Mouse (Mus musculus) lung, postnatal 25 days (tissue): ENCODE results near the gene Grip2.

Experiments
- DNase-seq: peaks from one replicate; pipeline ENCODE4 v3.0.0; 2022; ENCODE audit warnings: low spot score

The Grip2 gene

DNA sequence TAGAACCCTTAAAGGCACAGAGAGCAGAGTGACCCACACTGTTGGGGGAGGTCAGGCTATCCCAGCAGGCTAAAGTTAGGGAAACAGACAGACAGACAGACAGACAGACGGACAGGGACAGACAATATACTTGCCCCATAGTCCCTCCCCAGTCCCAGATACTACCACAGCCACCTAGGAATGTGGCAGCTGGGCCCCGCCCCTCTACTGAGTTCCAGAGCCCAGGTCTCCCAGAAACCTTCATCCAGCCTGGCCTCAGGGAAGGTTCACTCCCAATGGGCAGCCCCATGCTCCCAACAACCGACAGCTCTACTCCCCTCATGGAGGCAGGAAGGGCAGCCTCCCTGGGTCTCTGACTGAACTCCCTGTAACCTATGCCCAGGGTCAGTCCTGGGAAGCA is 31.4 kb downstream of the Grip2 start:
- DNase-seq, result no peak

DNA sequence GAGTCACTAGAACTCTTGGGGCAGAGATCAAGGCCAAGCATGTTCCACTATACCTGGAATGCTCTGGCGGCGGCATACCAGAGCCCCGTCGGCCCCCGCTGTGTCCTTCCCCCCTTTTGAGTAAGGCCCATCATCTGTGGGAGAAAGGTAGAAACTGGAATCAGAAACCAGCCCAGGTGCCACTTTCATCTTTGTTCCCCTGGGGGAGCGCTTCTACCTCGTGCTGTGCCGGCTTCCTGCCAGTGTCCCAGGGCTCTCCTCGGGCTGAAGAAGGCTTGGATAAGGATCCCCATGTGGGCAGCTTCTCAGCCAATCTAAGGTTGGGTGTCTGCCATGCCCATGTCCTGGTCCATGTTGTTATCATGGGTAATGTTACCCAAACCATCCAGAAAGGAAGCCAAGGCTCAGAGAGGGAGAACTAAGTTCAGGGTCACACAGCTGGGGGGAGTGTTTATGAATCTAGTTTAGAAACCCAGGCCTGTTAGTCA is 38.7 kb downstream of the Grip2 start:
- DNase-seq, result no peak

DNA sequence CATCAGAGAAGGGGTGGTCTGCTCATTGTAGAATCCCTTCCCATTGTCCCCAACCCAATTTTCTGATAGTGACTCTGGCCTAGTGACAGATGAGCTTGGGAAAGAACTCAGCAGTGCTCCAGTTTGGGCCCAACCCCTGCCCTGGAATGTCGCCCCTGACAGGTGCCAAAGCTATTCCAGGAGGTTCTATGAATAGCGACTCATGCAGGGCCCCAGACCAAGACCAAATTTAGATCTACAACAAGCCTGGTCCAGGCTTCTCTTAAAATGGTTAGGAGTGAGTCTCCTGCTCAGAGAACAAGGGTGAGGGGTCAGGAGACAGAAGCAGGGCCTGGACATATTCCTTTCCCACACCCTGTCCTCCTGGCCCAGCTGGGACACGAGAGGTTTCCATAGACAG is 42.0 kb downstream of the Grip2 start:
- DNase-seq, result no peak

DNA sequence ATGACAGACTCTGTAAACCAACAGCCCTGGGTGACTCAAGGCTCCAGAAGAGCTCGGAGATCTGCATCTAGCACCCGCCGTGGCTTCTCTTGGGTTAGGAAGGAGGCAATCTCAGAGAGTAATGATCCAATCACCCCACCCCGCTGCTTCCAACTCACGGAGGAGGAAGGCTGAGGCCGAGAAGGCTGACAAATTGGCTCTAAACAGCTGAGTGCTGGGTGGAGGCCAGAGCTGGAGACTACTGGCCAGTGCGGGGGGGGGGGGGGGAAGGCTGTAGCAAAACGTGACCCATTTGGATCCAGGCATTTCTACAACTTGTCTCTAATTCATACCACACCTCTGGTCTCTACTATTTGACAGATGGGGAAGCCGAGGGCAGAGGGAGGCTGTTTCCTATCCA is 47.8 kb downstream of the Grip2 start:
- no peak for DNase-seq

DNA sequence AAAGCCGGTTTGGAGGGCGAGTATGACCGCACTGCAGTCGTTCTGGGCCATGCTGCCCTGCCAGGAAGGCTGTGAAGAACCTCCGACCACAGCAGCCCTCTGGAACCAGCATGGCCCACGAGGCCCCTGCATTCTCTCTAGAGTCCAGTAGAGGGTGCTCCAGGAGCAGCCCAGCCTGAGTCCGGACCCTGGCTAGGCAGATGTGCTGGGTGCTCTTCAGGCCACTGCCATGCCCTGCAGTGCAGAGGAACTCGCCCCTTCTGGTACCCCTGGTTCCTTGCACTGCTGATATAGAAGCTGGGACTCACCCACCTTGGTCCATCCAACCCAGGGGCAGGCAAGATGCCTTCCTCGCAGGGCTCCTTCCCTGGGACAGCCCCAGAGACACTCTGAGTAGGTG is 50.5 kb downstream of the Grip2 start:
- DNase-seq, result peak; percentile 35

DNA sequence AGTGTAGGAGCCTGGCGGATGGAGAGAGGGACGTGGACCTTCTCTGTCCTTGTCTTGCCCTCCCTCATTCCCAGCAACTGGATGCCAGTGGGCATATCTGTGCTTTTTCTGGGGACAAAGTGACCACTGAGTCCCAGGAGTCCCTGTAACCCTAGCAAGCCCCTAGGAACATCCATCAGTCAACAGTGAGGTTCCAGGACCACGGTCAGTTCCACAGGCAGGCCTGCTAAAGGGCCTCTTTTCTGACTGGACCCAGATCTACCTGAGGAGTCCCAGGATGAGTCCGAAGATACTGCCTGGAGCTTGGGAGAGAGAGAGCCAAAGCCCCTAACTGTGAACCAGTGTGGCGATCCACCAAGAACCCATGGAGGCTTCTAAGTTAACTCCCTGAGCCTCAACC is 53.1 kb downstream of the Grip2 start:
- DNase-seq, result no peak

DNA sequence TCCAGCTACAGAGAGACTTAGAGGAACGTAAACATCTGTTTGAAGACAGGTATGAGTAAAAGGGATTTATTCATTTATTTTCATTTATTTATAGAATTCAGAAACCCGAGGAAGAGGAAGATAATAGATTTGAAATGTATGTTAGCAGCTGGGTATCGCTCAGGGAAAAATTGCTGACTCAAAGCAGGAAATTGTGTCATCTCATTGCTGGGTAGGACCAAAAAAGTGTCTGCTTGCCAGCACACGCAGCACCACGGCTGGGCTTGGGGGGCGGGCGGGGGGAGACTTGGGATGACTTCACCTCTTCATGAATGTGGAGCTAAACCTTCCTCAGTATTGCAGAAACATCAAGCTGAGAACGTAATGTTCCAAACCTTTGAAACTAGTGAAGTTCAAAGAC is 59.5 kb downstream of the Grip2 start:
- DNase-seq, result no peak

DNA sequence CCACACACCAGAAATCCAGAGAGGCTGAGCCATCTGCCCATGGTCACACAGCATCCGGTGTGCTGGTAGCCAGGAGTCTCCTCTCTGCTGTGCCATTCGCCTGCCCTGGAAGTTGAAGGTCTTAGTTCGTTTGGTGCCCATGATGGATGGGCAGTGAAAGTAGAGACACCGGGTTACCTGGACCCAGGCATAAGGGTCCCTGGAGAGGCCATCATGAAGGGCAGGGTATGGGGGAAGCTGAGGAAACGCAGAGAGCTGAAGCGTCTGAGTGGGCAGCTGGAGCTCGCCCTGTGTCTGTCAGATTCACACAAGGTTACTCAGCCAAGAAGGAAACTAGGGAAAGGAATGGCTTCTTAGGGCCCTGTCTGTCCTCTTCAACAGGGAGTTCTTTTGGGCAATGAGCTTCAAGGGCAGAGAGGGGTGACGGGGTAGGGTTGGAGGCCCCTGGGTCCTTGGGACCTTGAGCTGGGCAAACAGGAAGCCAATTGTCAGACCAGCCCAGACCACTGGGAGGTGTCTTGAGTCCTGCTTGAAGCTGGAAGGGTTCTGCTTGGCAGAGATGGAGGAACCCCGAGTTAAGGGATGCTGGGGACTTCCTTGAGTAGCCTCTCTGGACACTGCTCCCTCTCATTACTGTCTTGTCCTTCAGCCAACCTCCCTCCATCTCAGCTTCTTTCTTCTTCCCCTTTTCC is 64.9 kb downstream of the Grip2 start:
- DNase-seq, result no peak

DNA sequence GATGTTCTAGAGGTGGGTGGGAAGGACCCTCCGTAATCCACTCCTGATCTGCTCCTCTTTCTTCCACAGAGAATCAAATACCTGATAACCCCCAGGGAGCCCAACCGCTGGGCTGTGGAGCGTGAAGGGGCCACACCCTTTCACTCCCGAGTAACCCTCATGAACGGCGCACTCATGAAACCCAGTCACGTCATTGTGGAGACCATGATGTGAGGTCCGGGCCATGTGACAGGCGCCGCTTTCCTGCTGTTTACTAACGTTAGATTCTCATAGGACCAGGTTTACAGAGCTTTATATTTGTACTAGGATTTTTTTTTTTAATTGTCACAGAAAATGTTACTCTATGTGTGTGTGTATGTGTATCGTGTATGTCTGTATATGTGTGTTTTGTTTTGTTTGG is 72.2 kb downstream of the Grip2 start:
- DNase-seq, result no peak

DNA sequence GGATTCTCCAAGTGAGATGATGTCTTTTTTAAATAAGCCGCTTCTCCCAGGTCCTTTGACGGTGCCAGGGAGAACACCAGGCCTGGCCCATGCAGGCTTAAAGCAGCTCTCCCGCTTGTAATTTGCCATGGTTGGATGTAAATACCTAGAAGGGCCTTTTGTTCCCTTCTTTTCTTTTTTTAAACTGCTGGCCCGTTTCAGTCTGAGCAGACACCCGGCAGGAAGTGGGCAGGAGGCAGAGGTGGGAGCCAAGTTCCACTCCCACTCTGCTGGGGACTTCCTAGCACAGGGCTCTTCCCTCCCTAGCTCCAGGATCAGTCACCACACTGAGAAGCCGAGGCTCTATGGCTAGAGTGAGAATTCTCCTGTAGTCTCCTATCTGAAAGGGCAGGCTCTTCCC is 73.0 kb downstream of the Grip2 start:
- no peak for DNase-seq

DNA sequence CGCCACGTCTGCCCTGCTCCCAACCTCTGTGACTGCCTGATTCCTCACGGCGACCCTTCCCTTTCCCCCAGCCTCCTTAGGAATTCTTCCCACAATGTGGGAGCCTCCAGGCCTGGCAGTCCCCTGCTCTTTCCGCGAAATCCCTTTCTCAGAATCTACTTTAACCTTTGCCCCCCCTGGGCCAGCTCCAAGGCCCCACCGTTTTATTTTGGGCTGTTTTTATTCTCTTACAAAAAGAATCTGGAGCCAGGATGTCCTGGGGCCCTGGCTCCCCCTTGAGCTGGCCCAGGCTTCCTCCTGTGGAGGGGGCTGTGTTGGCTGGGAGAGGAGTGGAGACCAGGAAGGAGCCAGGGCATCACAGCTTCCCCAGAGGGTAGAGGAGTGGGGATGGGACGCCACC is 74.2 kb downstream of the Grip2 start:
- no peak for DNase-seq

DNA sequence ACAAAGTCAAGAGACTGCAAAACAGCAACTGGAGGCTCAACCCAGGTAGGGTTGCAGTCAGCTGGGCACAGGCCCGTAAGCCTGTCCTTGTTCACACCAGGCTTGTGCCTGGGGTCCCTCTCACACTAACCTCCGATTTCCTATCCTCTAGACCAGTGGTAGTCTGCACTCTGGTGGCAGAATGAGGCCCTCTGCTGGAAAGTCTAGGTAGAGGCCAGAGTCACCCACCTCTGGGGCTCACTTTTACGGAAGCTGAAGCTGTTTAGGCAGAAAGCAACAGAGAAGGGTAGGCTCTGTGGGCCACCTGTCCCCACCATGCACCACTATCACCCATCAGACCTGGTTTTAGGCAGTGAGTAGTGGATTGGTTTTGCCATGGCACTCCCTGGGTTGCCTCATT is 76.1 kb downstream of the Grip2 start:
- no peak for DNase-seq

DNA sequence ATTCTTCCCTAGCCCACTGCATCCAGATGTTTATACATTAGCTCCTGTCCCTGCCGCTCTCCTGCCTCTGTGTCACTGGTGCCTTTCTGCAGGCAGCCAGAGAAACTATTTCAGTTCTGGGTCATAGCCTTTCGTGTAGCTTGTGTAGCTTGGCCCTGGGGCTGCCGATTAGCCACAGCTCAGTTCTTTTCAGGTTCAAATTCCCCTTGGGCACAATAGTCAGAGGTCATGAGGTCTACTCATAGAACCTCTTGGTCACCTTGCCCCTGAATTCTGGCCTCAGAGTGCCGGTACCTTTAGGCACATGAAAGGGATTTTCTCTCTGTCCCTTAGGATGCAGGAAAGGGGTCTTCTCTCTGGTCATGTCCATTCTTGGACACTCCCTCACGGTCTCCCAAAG is 80.3 kb downstream of the Grip2 start:
- no peak for DNase-seq

DNA sequence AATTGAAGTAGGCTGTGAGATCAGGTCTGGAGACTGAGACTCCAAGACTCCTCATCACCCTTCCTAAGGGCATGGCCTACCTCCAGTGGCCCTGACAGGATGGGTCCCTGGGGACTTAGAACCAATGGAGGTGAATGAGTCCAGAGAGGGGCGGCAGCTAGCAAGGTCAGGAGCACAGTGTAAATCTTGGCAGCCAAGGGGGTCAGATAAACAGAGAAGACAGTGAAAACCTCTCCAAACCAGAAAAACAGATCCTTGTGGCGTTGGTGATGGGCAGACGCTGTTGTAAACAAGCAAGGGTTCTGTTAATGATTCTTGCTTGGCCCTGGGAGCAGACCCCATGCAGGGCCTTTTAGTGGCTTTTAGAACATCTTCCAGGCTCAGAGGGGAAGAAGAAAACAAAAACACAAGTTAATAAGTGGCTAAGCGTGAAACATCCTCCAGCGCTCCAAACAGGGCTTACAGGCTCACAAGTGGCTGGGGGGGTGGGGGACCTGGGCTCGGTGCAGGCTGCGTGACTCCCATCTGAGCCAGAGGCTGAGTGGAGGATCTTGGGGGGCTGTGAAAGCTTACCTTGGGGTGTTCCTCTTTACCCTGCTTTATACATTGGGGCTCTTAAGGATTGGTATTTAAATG is 81.0 kb downstream of the Grip2 start:
- no peak for DNase-seq

DNA sequence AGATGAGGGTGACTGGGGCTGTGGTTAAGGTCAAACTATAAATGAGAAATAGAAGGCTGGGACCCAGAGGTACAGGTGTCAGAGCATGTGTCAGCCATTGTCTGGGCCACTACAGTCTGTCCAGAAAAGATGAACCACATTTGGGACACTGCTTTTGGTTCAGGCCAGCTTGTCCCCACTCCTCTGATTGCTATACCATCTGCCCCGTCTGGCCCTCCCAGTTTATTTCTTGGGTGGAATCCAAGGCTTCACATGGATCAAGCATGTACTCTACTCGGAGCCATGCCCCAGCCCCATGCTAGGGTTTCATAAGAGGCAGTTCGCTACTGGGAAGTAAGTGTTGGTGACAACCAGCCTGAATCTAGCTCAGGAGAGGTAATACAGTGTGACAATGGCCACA is 81.8 kb downstream of the Grip2 start:
- no peak for DNase-seq

DNA sequence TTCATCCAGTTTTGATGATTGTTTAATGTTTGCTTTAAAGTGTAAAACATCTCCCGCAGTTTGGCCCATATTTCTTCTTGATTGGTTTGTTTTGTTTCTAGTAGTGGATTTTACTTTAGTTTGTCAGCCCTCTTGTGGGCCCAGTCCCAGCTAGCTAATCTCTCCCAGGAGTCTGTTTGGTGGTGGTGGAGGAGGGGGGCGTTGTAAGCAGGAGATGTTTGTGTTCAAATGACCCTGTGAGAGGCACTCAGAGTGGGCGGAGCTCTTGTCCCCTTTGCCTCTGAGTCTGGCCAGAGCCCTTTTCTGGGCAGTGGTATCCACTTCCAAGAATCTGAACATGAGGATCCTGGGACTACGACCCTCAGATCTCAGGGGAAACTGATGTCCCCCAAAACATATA is 83.2 kb downstream of the Grip2 start:
- DNase-seq, result no peak

DNA sequence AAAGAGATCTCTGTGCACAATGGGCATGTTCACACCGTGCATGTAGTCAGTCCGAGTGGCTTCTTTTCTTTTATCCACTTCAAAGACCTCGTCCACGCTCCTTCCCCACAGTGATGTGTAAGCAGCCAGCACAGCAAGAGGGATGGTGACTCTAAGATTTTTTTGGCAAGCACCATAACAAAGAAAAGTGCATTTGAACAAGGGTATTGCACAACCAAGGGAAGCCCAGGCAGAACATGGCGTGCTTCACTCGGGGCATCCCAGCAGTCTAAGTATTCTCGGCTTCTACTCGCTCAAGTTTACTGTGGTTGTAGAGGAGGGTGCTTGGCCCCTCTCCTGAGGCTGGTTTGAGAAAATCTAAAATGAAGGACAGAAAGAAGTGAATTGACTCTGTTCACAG is 84.1 kb downstream of the Grip2 start:
- DNase-seq, result no peak

DNA sequence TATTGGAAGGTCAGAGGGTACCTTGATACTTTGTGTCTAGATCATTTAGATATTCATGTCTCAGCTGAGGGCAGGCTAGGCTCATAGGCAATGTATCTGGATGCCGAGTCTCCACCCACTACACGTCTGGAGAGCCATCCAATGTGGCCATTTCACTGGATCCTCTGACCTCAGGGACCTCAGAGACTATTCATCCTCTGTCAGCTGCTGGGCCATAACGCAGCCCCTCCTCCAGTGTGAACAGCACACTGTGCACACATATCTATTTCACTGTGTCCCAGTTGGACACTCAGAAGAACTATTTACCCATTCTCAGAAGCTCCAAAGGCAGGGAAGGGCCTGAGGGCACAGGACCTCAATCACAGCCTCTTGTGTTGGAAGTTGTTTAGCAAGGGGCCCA is 84.6 kb downstream of the Grip2 start:
- no peak for DNase-seq

DNA sequence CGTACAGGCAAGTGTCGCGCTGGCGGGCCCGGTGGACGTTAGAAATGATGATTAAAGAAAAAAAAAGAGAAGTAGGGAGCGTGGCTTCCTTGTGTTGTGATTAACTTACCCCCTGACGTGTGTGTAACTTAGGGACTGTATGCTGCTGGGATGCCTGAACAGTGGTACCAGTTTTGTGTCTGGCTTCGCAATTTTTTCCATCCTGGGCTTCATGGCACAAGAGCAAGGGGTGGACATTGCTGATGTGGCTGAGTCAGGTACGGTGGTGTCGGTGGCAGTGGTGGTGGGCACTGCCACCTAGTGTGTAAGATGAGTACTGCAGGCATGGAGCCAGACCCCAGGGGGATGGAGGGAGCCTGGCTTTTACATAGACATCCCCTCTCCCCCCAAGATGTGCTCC is 86.0 kb downstream of the Grip2 start:
- DNase-seq, result peak; percentile 50

DNA sequence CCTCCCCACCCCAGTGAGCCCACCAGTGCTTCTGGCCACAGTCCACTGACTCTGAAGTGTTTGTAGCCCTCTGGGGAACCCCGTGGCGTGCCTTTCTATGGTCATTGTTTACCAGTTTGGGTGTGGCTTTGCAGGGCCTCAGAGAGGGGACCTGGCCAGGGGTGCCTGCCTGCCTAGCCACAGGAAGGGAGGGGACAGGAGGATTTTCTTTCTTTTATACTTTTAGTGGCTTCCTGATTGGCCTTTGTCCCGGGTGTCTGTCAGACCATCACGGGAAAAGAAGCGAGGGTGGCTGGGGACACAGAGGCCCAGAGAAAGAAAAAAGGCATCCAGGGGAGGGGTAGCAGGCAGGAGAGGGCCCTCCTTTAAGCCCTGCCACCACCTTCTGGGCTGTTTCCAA is 89.0 kb downstream of the Grip2 start:
- DNase-seq, result peak; percentile 57

DNA sequence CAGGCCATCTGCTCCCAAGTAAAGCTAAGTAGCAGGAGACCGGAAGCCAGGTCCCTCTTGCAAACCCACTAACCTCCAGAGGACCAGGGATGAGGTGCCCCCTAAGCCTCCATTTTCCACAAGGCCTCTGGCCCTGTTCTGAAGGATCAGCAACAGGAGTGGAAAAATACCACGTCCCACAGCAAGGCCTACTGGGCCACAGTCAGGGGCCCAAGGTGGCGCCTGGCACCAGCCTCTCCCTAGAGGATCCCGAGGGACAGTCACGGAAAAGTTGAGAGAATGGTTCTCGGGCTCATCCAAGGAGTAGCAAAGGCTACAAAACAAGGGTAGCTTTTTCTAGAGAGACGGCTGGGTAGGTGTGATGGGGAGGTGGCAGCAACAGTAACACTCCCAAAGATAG is 89.6 kb downstream of the Grip2 start:
- no peak for DNase-seq

DNA sequence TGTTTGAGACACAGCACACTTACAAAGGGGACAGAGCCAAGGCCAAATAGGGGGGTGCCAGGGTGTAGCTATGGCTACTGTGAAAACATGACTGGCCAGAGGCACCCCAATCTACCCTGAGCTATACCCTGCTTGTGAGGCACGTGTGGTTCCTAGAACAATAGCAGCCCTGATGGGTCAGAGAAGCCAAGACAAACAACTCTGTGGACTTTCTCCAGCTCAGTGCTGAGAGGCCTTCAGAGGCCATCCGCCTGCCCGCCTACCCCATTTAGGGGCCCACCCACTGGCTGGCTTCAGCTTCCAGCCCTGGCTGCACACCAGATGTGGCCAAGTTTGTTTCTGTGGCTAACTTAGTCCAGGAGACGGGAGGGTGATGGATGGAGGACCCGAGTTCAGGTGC is 90.6 kb downstream of the Grip2 start:
- DNase-seq, result peak; percentile 83

DNA sequence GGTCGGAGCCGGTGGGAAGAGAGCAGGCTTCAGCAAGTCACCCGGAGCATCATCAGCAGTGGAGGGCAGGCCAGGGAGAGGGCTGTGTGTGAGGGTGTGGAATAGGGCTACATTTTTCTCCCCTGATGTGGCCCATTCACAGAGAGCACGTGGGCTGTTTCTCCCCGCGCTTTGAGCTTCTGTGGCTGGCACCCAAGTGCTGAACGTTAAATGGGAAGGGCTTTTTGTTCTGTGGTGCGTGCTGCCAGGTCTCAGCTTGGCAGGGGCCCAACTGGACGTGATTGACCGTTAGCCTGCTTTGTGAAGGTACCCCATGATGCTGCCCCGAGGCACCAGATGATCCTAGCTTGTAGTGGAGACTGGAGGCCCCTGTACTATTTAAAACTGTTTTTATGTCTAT is 94.9 kb downstream of the Grip2 start:
- DNase-seq, result no peak

DNA sequence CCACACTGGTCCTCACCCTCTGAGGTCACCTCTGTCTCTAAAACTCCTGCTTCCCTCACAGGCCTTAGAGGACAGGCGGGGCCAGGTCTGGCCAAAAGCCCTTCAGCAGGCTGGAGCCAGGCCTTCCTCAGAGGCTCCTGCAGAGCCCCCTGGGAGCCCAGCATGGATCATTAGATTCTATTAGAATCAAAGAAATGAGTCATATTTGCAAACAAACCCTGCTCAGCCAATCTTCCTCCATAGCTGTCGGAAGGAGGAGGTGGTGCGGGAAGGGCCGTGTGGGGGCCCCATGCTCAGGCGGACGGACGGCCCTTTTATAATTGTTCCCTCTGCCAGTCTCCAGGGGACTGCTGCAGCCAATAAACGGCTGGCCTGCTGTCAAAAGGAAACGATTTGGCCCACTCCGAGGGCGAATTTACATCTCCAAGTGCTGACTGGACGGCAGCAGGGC is 97.3 kb downstream of the Grip2 start:
- DNase-seq, result peak; percentile 81
